Mouse (Mus musculus): ENCODE measurements around the gene Olfr995.

The Olfr995 gene

DNA sequence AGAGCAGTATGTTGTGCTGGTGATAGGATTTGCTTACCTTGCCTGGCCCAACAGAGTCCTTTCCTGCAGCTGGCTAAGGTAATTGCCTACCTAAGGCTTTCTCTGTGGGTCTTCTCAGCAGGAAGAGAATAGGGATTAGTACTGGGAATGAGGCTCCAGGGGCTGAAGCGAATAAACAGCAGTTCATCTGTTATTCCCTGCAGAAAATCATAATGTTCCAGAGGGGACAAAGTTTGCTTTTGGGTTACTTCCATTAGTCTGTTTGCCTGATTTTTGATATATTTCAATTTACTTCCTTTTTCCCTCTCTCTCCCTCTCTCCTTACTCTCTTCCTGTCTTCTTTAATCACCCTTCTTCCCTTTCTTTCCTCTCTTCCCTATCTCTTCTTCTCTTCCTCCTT lies at the start of gene Olfr995:
Olfr995 (minus strand) TSS at position 101 of the 400 bp plus-strand sequence.
- no peak for DNase-seq

DNA sequence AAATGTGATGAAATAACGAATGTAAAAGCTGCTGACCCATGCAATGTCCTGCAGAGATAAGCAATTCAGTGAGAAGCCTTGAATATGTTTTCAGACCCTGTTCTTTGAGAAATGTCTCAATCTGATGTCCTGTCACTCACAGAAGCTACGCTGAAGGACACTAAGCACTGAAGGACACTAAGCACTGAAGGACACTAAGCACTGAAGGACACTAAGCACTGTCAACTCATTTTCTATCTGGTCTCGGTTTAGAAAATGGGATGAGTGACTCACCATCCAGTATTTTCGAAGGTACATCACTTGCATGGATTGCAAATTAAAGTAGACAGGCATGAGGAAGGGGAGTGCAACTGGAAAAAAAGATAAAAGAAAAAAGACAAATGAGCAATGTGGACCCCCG lies 47.0 kb upstream of the Olfr995 start:
- no peak for DNase-seq

DNA sequence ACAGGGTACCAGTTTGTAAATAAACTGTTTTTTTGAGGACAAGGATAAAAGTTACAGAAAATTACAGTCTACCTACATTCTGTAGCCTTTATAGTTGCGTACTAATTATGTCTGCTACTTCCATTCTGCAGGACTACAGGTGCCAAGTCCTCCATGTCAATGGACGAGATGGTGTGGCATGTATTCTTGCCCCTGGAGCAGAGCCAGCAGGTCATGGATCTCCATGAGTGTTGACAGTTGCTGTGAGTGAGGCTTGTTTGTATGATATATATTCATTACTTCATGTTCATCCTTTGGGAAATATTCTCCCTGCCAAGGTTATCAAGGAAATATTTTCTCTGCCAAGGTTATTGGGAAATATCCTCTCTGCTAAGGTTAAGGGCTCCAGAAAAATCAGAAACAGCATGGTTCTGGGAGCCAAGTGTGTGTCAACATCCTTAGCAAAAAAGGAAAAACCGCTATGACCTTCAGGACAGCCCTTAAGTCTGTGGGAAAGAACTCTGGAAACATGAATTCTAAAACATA lies 23.4 kb upstream of the Olfr995 start:
- DNase-seq: peak; percentile 8 to 37

DNA sequence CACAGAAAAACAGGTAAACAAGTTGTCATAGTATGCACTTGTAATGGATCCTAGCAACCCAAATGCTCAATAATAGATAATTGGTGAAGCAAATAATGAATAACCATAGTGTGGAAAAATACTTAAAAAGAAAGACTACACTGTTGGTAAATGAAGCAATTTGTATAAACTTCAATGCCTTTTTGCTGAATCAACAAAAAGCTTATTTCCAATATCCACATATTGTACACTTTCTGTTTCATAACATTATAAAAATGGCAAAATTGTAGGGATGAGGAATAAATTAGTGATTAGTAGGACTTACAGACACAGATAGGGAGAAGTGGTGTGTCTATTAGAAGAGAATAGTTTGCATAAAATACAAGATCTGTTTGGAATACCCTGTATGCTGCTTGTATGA lies 893 bp downstream of the Olfr995 start:
- DNase-seq: no peak

DNA sequence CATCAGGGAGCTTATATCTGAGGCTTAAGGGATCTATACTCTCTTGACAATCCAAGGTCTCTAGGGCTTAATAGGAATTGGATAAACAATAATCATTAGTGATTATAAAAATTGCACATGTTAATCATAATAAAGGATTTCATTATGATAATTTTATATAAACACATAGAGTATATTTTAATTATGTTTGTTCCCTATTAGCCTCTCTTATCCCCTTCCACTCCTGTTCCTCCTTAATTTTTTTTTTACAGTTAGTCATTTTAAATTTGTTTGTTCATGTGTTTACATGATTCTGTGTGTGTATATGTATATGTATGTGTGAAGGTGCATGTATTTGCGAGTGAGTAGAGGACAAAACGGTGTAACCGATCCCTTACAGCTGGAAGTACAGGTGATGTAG lies 7.1 kb downstream of the Olfr995 start, which contains the start of gene Olfr994:
Olfr994 (minus strand) TSS at position 101 of the 400 bp plus-strand sequence.
- no peak for DNase-seq

DNA sequence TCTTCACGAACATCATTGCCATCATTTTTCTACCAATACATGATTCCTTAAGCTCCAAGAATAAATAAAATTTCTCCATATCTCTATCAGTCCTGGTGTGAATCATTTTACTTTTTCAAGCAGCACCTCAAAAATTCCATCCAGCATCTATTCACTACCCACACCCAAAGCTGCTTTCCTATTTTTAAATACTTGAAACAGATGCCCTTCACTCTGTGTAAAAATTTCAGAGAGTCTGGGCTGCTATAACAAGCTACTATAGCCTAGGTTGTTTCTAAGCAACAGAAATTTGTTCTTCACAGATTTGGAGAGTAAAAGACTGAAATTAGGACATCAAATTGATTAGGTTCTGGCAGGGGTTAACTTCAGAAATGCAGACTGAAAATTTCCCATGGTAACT lies 17.5 kb downstream of the Olfr995 start:
- DNase-seq: no peak

DNA sequence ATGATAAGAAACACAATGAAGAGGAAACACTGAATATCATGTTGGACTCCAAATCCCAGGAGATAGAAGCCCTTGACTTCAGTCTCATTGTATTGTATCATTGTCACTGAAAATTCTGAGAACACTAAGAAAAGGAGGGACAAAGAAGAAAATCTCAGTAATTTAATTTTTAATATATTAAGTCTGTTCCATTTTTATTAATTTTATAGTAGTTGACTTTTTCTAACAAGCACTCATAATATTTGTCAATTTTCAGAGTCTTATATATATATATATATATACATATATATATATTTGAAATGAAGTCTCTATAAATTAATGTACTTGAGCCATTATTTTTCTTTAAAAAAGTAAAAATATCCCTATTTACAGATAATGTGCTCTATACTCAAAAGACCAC lies 28.7 kb downstream of the Olfr995 start, which contains the start of gene Olfr993:
Olfr993 (minus strand) TSS at position 101 of the 400 bp plus-strand sequence.
- DNase-seq: no peak

DNA sequence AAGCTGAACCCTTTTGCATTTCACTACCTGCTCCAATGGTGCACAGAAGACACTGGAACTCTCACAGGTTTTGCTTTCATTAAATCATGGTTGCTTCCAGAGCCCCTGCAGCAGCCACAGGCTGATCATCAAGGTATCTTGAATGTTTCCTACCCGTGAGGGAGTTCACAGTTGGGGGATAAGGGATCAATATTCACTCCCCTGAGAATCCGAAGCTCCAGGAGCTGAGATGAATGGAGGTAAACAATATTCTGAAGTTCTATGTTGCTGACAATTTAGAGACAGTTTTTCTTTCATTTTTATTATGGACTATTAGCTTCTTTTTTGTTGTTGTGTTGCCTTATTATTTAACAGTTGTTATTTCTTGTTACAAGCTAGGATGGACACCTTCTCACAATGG lies 34.1 kb downstream of the Olfr995 start, which contains the start of gene Olfr992:
Olfr992 (minus strand) TSS at position 101 of the 400 bp plus-strand sequence.
- DNase-seq: no peak
